Mouse (Mus musculus): ENCODE measurements at regions not wholly inside any gene's neighbourhood (a gene's known extent, or its start where the extent isn't known, plus 50 kb on each side); places are given as distances from the start of the nearest gene placed in this dataset.
A peak's percentile ranks its signal among the peaks of the same experiment; 100 is the strongest.

- H3K4me1 ChIP-seq (ENCODE audit: control insufficient read depth, low read depth, low read length), result no peaks in the 10 kb centered on the region
- H3K27ac ChIP-seq (ENCODE audit: low read length), result peak overlapping the region; percentile 27; the same call in 1 of the 2 replicates
- ATAC-seq (ENCODE audit: low read depth), result peak; percentile 92
- no peak overlapping the region for H3K4me3 ChIP-seq (ENCODE audit: low read depth, low read length)
- H3K36me3 ChIP-seq (ENCODE audit: control insufficient read depth, insufficient read depth), result no peaks in the 10 kb centered on the region
- H3K9ac ChIP-seq (ENCODE audit: low read depth, low read length), result no peak overlapping the region
- H3K27me3 ChIP-seq (ENCODE audit: control insufficient read depth, insufficient read depth, low read depth, low read length), result no peaks in the 10 kb centered on the region
- 41% methylated on average over 2 of the region's 2 CpGs for WGBS (ENCODE audit: insufficient replicate concordance)
- no peaks in the 10 kb centered on the region for H3K9me3 ChIP-seq (replicated peaks; ENCODE audit: control insufficient read depth, low read length)
- no peak overlapping the region for H3K4me2 ChIP-seq (ENCODE audit: low read depth, low read length)
Measured at GRCm38 (mm10) chr12:13724511-13724910, 427.3 kb downstream of the Fam84a start.

- no peak overlapping the region for H3K9ac ChIP-seq (ENCODE audit: low read depth, low read length)
- no peaks in the 10 kb centered on the region for H3K4me1 ChIP-seq (ENCODE audit: control insufficient read depth, low read depth, low read length)
- no peaks in the 10 kb centered on the region for H3K9me3 ChIP-seq (replicated peaks; ENCODE audit: control insufficient read depth, low read length)
- 65% methylated on average over 3 of the region's 3 CpGs for WGBS (ENCODE audit: insufficient replicate concordance)
- ATAC-seq (ENCODE audit: low read depth), result no peak
- H3K36me3 ChIP-seq (ENCODE audit: control insufficient read depth, insufficient read depth), result no peaks in the 10 kb centered on the region
- no peak overlapping the region for H3K4me2 ChIP-seq (ENCODE audit: low read depth, low read length)
- H3K27me3 ChIP-seq (ENCODE audit: control insufficient read depth, insufficient read depth, low read depth, low read length), result no peaks in the 10 kb centered on the region
- H3K4me3 ChIP-seq (ENCODE audit: low read depth, low read length), result no peak overlapping the region
- H3K27ac ChIP-seq (ENCODE audit: low read length), result no peak overlapping the region
Measured at GRCm38 (mm10) chr12:13709806-13710205, 440.9 kb downstream of the Nbas start.

GRCm38 (mm10) chr12:13707747-13708146 lies 438.8 kb downstream of the Nbas start:
- Histone ChIP-seq H3K36me3 (ENCODE audit: control insufficient read depth, insufficient read depth) (no peaks in the 10 kb centered on the region), H3K27me3 (ENCODE audit: control insufficient read depth, insufficient read depth, low read depth, low read length) (no peaks in the 10 kb centered on the region), H3K9me3 (replicated peaks; ENCODE audit: control insufficient read depth, low read length) (no peaks in the 10 kb centered on the region), H3K27ac (ENCODE audit: low read length) (no peak overlapping the region), H3K9ac (ENCODE audit: low read depth, low read length) (no peak overlapping the region), H3K4me2 (ENCODE audit: low read depth, low read length) (no peak overlapping the region), H3K4me1 (ENCODE audit: control insufficient read depth, low read depth, low read length) (no peaks in the 10 kb centered on the region), H3K4me3 (ENCODE audit: low read depth, low read length) (no peak overlapping the region)
- no peak for ATAC-seq (ENCODE audit: low read depth)
- 60% methylated on average over 5 of the region's 5 CpGs for WGBS (ENCODE audit: insufficient replicate concordance)

GRCm38 (mm10) chr12:13706510-13706909 lies 437.6 kb downstream of the Nbas start:
- no peak overlapping the region for H3K4me2 ChIP-seq (ENCODE audit: low read depth, low read length)
- H3K27me3 ChIP-seq (ENCODE audit: control insufficient read depth, insufficient read depth, low read depth, low read length), result no peaks in the 10 kb centered on the region
- H3K4me1 ChIP-seq (ENCODE audit: control insufficient read depth, low read depth, low read length), result no peaks in the 10 kb centered on the region
- H3K9me3 ChIP-seq (replicated peaks; ENCODE audit: control insufficient read depth, low read length), result no peaks in the 10 kb centered on the region
- 70% methylated on average over 4 of the region's 4 CpGs for WGBS (ENCODE audit: insufficient replicate concordance)
- H3K9ac ChIP-seq (ENCODE audit: low read depth, low read length), result no peak overlapping the region
- ATAC-seq (ENCODE audit: low read depth), result no peak
- H3K36me3 ChIP-seq (ENCODE audit: control insufficient read depth, insufficient read depth), result no peaks in the 10 kb centered on the region
- no peak overlapping the region for H3K27ac ChIP-seq (ENCODE audit: low read length)
- no peak overlapping the region for H3K4me3 ChIP-seq (ENCODE audit: low read depth, low read length)

- ATAC-seq (ENCODE audit: low read depth), result no peak
Measured at GRCm38 (mm10) chr12:13703604-13704003, 434.7 kb downstream of the Nbas start.

GRCm38 (mm10) chr12:13699858-13700257 lies 430.9 kb downstream of the Nbas start:
- Histone ChIP-seq H3K4me3 (ENCODE audit: low read depth, low read length) (no peak overlapping the region), H3K9me3 (replicated peaks; ENCODE audit: control insufficient read depth, low read length) (no peaks in the 10 kb centered on the region), H3K27me3 (ENCODE audit: control insufficient read depth, insufficient read depth, low read depth, low read length) (no peaks in the 10 kb centered on the region), H3K36me3 (ENCODE audit: control insufficient read depth, insufficient read depth) (no peaks in the 10 kb centered on the region), H3K4me1 (ENCODE audit: control insufficient read depth, low read depth, low read length) (no peaks in the 10 kb centered on the region), H3K4me2 (ENCODE audit: low read depth, low read length) (no peak overlapping the region), H3K27ac (ENCODE audit: low read length) (no peak overlapping the region), H3K9ac (ENCODE audit: low read depth, low read length) (no peak overlapping the region)
- no peak for ATAC-seq (ENCODE audit: low read depth)
- WGBS (ENCODE audit: insufficient replicate concordance), result 72% methylated on average over 2 of the region's 2 CpGs

More at GRCm38 (mm10) chr12:13703604-13704003, 434.7 kb downstream of the Nbas start:
- Histone ChIP-seq H3K4me2 (ENCODE audit: low read depth, low read length) (no peak overlapping the region), H3K9me3 (replicated peaks; ENCODE audit: control insufficient read depth, low read length) (no peaks in the 10 kb centered on the region), H3K4me3 (ENCODE audit: low read depth, low read length) (no peak overlapping the region), H3K27me3 (ENCODE audit: control insufficient read depth, insufficient read depth, low read depth, low read length) (no peaks in the 10 kb centered on the region), H3K36me3 (ENCODE audit: control insufficient read depth, insufficient read depth) (no peaks in the 10 kb centered on the region), H3K27ac (ENCODE audit: low read length) (no peak overlapping the region), H3K9ac (ENCODE audit: low read depth, low read length) (no peak overlapping the region), H3K4me1 (ENCODE audit: control insufficient read depth, low read depth, low read length) (no peaks in the 10 kb centered on the region)
- WGBS (ENCODE audit: insufficient replicate concordance), result 62% methylated on average over 3 of the region's 3 CpGs

GRCm38 (mm10) chr12:13698834-13699233 lies 429.9 kb downstream of the Nbas start:
- Histone ChIP-seq H3K27me3 (ENCODE audit: control insufficient read depth, insufficient read depth, low read depth, low read length) (no peaks in the 10 kb centered on the region), H3K9me3 (replicated peaks; ENCODE audit: control insufficient read depth, low read length) (no peaks in the 10 kb centered on the region), H3K9ac (ENCODE audit: low read depth, low read length) (no peak overlapping the region), H3K4me2 (ENCODE audit: low read depth, low read length) (no peak overlapping the region), H3K4me3 (ENCODE audit: low read depth, low read length) (no peak overlapping the region), H3K4me1 (ENCODE audit: control insufficient read depth, low read depth, low read length) (no peaks in the 10 kb centered on the region), H3K36me3 (ENCODE audit: control insufficient read depth, insufficient read depth) (no peaks in the 10 kb centered on the region), H3K27ac (ENCODE audit: low read length) (no peak overlapping the region)
- WGBS (ENCODE audit: insufficient replicate concordance), result 40% methylated on average over 4 of the region's 4 CpGs
- no peak for ATAC-seq (ENCODE audit: low read depth)

GRCm38 (mm10) chr12:13691394-13692165 lies 422.6 kb downstream of the Nbas start:
- H3K36me3 ChIP-seq (ENCODE audit: control insufficient read depth, insufficient read depth), result no peaks in the 10 kb centered on the region
- H3K4me3 ChIP-seq (ENCODE audit: low read depth, low read length), result no peak overlapping the region
- WGBS (ENCODE audit: insufficient replicate concordance), result 63% methylated on average over 2 of the region's 2 CpGs
- no peaks in the 10 kb centered on the region; the same call in 1 of the 2 replicates for H3K4me1 ChIP-seq (ENCODE audit: control insufficient read depth, low read depth, low read length)
- H3K4me2 ChIP-seq (ENCODE audit: low read depth, low read length), result no peak overlapping the region
- H3K9ac ChIP-seq (ENCODE audit: low read depth, low read length), result no peak overlapping the region
- H3K27ac ChIP-seq (ENCODE audit: low read length), result no peak overlapping the region
- H3K27me3 ChIP-seq (ENCODE audit: control insufficient read depth, insufficient read depth, low read depth, low read length), result no peaks in the 10 kb centered on the region
- H3K9me3 ChIP-seq (replicated peaks; ENCODE audit: control insufficient read depth, low read length), result no peaks in the 10 kb centered on the region
- ATAC-seq (ENCODE audit: low read depth), result no peak

GRCm38 (mm10) chr12:13677266-13677665 lies 408.3 kb downstream of the Nbas start:
- no peaks in the 10 kb centered on the region for H3K4me1 ChIP-seq (ENCODE audit: control insufficient read depth, low read depth, low read length)
- H3K9ac ChIP-seq (ENCODE audit: low read depth, low read length), result no peak overlapping the region
- no peaks in the 10 kb centered on the region for H3K36me3 ChIP-seq (ENCODE audit: control insufficient read depth, insufficient read depth)
- no peak overlapping the region for H3K27ac ChIP-seq (ENCODE audit: low read length)
- H3K9me3 ChIP-seq (replicated peaks; ENCODE audit: control insufficient read depth, low read length), result no peaks in the 10 kb centered on the region
- H3K4me2 ChIP-seq (ENCODE audit: low read depth, low read length), result no peak overlapping the region
- no peaks in the 10 kb centered on the region for H3K27me3 ChIP-seq (ENCODE audit: control insufficient read depth, insufficient read depth, low read depth, low read length)
- WGBS (ENCODE audit: insufficient replicate concordance), result 75% methylated on average over 1 of the region's 1 CpGs
- no peak for ATAC-seq (ENCODE audit: low read depth)
- H3K4me3 ChIP-seq (ENCODE audit: low read depth, low read length), result no peak overlapping the region

Measured in liver, embryonic 16.5 days (tissue).